Mouse (Mus musculus): ENCODE data around the gene Spa17.

Spa17 gene

DNA sequence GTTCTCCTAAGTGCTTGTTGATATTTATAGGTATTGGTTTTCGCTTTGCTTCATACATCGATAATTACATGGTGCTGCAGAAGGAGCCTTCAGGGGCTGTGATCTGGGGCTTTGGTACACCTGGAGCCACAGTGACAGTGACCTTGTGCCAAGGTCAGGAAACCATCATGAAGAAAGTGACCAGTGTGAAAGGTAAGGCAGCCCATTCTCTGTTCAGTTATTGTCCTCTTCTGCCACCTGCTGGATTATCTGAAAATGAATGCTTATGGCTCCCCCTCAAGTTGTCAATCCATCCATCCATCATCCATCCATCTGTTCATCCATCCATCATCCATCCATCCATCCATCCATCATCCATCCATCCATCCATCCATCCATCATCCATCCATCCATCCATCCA, 3.2 kb upstream of the Spa17 start:
- DNase-seq (ENCODE audit: low spot score), result no peak

DNA sequence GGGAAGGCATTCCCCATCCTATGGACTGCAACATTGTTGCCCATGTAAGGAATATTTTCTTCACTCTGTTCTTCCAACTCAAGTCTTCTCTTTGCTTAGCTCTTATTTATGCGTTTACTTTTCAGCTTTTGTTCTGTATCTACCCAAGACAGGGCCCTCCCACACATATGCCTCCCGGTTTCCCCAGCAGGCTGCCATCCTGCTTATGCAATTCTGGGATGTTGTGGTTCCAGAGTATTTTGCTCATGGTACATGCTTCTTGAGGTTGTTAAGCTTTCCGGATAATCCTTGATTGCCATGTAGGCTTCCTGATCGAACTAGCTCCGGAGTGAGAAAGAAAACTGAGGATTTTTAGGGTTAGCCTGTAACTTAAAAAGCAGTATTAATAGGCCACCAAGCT, 1.7 kb upstream of the Spa17 start:
- DNase-seq (ENCODE audit: low spot score), result peak; percentile 12

DNA sequence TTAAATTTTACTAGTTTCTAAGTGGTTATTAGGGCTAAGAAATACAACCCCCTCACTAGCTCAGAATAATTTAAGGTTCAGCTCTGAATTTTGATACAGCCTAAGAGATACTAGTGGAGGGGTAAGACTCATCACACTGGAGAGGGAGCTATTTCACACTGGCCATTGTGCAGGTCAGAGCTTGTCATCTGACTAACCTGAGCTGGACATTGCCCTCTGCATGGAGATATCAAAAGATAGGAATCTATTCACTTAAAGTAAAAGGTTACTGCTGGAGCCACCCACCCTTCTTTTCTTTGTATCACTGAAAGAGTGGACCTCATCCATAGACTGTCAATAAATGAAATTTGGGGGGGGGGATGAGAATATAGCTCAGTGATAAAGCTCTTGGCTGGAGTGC, 794 bp upstream of the Spa17 start:
- DNase-seq (ENCODE audit: low spot score), result no peak

DNA sequence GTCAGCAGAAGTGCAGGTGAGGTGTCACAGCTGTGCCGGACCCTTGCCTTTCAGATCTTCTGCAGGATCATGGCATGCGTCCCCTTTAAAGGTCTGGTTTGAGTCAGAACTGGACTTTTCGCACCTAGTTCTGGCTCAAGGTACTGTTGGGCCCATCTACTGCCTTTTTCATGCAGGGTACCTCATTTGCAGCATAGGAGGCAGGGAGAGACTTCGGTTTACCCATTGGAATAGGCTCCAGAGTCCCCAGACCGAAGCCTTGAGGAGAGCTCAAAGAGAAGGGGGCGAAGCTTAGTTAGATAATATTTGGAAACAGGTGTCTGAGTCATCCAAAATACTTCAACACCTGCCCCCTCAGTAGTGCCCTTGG, 374 bp upstream of the Spa17 start:
- no peak for DNase-seq (ENCODE audit: low spot score)

DNA sequence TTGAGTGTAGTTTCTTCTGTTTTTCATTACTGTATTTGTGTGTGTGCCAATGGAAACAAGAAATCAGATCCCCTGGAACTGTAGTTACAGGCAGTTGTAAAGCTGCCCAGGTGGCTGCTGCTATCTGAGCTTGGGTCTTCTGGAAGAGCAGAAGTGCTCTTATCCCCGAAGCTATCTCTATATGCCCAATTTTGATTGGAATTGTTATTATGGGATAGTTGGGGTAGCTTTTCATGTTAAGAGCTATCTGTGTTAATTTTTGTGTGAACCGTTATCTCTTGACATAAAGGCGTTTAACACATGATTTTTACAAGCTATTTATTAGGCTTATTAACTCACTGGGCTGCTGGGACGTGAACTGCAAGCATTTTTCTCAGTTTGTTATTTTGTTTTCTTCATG, 4.0 kb downstream of the Spa17 start:
- DNase-seq (ENCODE audit: low spot score), result no peak

DNA sequence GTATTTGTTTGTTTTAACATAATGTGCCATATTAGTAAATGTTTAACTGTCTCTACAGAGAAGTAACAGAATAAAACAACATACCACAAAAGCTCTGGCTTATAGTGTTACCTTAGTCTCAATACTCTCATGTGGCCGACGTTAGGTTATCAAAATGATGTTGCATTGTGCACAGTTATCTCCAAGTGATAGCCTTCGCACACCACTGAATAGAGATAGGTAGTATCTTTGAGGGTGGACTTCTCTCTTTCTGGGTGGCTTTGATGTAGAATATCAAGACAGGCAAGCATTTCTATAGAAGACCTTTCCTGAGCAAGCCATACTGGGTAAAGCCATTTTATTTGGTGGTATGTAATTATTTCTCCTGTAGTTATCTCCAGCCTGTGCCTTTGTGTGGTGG, 8.4 kb downstream of the Spa17 start:
- DNase-seq (ENCODE audit: low spot score), result no peak

DNA sequence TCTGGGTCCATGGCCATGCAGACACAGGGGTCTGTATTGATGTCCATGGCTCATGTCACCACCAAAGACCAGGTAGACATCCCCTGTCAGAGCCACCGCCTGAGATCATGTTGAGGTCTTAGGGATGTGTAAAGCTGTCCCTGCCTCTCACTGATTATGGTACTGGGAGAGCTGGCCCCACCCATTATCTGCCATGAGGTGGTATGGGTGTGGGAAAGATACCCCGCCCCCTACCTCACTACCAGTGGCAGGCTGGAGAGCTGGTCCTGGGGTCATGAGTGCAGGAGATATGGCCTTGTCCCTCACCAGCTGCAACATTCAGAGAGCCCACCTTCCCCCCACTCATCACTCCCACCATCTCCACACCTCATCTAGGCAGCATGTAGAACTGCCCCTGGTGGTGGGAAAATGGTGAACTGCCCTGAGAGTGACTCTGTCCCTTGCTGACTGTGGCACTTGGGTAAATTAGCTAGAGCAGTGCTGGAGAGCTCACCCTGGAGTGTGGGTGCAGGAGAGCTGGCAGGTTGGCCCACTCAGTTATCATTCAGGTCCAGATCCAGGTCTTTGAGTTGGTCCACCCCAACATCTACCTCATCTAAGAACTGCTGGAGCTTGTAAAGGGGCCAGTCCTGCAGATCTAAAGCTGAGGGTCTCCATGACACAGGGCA, 12.8 kb downstream of the Spa17 start:
- no peak for DNase-seq (ENCODE audit: low spot score)

DNA sequence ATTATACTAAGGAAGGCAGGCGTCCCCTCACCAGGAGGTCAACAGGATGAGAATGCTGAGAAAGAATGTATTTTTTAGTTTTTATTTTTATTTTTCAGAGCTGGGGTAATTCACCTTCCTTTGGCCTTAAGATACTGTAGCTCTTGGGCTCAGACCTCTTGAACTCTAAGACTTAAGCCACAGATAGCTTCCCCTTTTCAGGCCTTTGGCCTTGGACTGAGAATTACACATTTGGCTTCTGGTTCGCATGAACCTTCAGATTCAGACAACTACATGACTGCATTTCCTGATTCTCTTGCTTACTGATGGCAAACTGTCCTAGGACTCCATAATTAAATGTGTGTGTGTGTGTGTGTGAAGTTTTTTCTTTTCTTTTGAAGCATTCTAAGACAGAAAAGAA, 14.9 kb downstream of the Spa17 start:
- DNase-seq (ENCODE audit: low spot score), result no peak

DNA sequence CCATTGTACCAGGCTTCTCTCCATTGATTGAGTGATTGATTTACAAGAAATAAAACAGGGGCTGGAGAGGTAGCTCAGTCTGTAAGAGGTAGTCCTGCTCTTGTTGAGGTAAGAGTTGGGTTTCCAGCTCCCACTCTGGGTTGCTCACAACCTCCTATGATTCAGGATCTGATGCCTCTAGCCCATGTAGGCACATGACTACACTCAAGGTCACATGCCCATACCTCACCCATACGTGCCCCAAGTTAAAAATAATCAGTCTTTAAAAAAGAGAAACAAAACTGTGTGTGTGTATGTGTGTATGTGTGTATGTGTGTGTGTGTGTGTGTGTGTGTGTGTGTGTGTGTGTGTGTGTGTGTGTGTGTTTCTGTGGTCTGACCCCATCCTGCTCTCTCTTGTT, 18.0 kb downstream of the Spa17 start:
- DNase-seq (ENCODE audit: low spot score), result no peak

DNA sequence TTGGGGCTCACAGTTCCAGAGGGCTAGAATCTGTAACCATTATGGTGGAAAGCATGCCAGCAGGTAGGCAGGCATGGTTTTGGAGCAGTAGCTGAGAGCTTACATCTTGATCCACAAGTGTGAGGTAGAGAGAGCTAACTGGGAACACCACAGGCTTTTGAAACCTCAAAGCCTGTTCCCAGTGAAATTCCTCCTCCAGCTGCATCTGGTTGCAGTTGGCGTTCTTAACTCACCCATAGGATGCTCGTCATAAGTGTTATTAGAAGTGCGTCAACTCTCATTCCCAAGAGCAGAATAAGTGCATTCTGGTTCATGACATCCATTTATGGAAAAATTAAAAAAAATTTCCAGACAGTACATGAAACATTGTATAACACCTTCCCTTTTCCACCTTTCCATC, 19.8 kb downstream of the Spa17 start:
- no peak for DNase-seq (ENCODE audit: low spot score)

DNA sequence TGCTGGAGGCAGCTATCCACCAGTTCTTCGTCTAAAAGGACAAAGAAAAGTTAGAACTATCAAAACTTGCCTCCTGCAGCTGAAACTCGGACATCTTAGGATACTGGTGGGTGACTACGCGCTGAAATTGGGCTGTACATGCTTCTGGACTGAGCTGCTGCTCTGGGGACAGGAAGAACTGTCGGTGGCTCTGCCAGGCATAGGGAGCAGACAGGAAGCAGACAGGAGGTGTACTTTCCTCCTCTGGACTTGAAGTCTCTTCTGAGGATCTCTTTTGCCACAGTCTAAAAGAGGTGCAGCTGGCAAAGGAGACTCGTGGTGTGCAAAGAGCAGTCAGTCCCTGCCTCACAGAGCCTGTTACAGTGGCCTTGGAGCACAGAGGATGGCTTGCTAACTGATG, 20.9 kb downstream of the Spa17 start:
- DNase-seq (ENCODE audit: low spot score), result no peak

DNA sequence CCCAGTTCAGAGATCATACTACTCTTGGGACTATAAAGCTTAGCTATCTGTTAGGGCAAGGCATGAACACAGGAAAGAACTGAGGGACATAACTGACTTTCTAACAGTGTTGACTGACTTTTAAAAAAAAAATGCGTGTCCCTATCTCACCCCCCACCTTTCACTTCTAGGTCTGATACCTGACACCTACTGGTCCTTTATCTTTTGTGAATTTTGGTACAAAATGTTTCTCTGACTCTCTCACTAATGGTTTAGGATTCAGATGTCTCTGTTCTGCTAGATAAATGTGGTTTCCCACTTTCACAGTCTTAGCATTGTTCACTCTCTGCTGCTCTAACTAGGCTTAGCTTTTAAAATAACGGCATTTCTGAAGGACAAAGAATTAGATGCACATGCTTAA, 21.5 kb downstream of the Spa17 start:
- no peak for DNase-seq (ENCODE audit: low spot score)

DNA sequence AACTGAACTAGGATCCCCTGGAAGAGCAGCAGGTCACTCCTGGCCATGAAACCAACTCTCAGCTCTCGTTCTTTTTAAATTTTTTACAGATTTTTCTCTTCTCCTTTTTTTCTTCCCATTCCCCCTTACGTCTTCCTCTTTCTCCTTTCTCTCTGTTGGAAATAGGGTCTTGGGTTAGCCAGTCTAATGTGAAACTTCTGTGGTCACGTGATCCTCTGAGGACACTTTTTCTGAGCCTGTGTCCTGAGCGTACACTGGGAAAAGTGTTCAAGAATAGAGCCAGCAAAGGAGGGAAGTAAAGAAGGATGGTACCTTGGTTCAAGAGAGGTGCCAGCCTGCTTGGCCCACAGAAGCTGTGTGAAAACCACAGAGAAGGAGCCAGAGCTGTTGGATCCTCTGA, 23.1 kb downstream of the Spa17 start:
- no peak for DNase-seq (ENCODE audit: low spot score)

DNA sequence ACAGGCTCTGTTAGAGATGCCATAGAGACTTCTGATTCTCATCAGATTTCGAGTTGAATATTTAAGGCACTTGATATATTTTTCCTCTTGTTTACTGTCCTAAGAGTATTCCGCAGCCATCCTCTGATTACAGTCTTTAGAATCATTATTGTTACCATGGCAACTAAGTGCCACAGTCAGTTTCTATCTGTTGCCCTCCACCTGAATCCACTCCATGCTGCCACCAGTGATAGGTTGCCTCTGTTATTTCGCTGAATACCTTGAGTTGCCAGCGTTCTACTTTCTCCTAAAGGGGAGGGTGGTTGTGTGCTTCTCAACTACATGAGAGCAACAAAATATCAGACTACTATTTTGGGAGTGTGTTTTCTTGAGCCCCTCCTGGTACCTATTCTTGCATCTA, 26.8 kb downstream of the Spa17 start:
- no peak for DNase-seq (ENCODE audit: low spot score)

DNA sequence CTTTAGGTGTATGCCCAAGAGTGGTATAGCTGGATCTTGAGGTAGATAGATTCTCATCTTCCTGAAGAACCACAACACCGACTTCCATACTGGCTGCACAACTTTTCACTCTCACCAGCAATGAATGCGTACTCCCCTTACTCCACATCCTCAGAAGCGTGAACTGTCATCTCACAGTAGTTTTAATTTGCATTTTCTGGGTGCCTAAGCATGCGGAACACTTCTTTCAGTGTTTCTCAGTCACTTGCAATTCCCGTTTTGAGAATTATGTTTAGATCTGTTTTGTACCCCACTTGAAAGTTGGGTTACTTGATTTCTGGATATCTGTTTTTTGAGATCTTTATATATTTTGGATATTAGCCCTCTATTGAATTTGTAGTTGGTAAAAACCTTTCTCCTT, 29.9 kb downstream of the Spa17 start:
- no peak for DNase-seq (ENCODE audit: low spot score)

DNA sequence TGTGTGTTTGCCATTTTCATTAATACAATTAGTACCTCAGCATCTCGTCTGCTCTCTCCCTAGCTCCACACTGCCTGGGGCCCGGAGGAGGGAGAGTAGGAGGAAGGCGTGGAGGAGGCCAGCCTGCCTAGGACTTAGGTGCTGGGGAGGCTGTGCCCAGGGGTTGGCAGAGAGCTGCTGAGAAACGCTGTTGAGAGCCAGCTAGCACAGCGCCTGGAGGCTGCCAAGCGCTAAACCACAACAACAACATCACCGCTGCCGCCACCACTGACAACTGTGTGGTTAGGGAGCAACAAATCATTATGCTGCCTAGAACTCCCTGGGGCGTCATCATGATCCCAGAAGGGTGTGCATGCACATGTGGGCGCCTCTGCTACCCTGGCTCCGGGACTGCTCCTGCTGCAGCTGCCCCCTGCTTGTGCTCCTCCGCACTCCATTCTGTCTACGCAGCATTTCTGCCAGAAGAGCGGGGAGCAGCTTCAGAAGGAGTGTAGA, 37.0 kb downstream of the Spa17 start:
- DNase-seq (ENCODE audit: low spot score), result no peak

DNA sequence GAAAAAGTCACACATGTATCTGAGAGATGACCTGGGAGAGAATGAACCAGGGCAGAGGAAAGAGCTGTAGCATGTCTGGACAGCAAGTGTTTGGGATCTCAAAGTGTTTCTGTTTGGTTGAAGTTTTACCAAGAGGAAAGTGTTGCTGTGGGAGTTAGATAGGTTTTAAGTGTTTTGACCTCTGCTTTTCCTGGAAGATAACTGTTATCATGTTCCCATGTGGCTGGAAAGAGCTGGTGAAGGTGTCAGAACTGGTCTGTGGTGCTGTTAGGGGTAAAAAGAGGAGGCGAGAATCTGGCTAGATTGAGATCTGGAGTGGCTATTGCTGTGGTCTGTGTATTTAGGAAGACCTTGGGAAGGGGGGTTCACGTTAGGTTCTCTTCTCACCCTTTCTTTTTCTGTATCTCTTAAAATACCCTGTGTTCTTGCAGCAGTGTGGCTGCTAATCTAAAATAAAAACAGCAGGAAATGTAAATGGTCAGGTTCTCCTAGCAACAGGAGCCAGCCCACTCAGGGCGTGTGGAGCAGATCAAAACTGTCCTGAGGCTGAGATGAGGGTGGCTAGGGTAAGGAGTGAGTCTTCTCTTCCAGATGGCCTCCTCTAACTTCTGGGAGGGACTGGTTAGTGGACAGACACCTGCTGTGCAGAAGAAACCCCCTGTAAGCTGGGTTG, 41.2 kb downstream of the Spa17 start:
- DNase-seq (ENCODE audit: low spot score), result no peak

DNA sequence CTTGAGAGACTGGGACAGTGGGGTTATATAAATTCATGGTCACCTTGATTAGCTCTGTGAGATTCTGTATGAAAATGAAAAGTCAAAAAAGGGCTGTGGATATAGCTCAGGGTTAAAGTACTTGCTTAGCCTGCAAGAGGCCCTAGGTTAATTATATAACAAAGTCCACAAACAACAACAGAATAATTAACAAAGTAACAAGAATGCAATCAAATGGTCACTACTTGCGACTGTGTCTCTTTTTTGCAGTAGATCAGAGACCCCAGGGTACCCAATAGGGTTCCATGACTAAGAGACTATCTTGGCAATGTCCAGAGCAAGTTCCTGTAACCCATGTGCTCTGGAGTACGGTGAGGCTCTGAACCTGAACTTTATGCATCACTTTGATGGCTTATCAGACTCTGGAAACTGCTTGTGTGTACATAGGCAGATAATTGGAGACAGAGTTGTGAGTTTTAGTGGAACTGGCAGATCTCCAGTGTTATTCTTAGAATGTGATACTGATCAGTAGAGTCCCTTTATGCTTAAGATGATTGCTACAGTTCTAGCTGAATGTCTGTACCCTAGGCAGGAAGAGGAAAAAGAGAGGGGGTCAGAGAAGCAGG, 44.2 kb downstream of the Spa17 start:
- no peak for DNase-seq (ENCODE audit: low spot score)

DNA sequence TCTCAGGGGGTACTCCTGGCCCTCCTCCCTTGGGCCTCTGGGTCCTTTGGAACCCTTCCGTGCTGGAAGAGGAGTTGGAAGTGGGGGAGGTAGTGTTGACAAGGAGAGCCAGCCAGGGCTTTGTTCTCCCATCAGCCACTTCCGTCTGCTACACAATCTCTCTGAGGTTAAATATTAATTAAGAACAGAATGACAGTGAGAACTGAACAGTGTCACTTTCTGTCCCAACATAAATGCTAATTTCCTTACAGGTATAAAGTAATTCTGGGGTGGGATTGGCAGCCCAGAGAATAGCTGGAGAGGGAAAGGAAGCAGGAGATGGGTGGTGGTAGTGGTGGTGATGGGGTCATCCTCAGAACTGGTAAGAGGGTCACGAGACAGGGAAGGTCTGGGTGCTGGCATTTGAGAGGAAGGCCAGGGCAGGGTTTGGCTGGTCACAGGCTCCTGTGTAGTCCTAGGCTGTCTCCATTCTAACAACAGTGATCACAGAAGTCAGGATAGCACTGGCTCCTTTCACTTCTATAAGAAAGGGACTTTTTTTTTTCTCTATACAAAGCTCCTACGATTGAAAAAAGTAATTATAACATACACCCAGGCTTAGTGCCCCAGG, 44.8 kb downstream of the Spa17 start:
- no peak for DNase-seq (ENCODE audit: low spot score)

DNA sequence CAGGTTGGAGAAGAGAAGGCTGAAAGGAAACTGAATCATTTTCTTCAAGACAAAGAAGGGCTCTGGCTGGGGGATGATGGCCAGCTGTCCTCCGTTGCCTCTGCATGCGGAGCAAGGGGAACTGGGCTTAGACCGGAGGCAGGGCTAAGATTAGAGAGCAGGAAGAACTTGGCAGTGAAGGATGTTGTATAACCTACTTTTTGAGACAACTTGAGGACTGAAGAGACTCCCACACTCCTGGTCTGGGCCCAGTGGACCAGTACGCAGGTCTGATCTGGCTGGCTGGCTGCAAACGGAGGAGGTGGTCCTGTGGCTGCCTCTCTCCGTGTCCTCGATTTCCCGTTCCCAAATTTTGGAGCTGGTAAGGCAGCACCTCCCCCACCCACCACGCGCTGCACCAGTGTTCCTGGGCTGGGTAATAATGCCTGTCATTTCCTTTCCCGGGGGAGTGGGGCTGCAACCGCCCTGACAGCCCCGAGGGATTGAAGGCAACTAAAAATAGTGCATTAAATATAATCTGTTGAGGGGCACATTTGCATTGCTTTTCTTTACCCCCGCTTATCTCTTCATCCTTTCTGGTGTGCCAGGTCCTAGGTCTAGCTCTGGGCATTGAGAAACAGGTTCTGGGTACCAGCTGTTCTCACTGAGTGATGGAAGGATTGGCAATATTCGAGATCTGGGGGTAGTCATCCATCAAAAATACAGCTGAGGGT, 45.5 kb downstream of the Spa17 start:
- no peak for DNase-seq (ENCODE audit: low spot score)

DNA sequence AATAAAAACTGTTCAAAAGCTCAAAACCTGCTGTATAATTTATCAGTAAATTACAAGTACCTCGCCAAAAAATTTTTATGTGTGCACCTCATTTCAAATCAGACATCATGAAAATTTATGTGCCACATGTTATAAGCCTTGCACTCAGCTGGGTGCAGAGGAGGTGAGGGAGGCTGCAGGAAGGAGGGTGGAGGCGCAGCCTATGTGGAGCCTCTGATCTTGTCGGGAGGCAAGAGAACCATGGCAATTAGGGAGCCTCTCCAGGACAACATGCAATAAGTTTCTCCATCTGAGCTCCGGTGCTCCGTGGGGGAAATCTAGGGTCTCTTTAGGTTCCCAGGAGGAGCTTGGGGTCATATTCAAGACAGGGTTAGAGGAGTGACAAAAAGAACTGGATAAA, 46.1 kb downstream of the Spa17 start:
- no peak for DNase-seq (ENCODE audit: low spot score)

DNA sequence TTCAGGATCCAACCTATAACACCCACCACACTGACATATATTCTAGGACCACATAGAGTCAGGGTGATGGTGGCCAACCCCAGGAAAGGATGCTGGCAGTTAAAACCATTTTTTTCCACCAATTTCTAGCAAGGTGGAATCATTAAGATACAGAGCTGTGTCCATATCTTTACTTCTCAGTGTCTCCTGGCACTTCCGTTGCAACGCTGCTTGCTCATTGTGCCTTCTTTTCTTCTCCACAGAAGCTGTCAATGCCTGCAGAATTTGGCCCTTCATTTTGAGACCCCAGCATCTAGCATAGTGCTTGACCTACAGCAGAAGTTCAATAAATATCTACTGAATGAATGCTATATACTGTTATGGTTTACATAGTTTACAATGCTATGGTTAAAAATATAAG, 46.5 kb downstream of the Spa17 start:
- no peak for DNase-seq (ENCODE audit: low spot score)

DNA sequence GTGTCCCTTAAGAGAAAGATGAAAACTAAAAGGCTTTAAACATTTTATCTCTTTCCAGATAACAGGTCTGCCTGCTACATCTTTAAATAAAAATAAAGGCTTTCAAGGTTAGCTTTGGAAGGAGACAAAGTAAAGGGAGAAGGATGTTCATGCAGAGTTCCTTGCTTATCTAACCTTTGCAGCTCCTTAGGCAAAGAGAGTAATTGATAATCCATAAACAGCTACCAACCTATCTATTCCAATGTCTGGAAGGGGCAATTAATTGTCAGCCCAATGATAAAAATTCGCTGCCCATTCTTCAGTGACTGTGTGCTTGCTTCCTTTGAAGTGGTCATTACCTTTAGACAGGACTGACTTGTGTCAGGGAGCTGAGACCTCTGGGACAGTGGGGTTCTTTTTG, 49.7 kb downstream of the Spa17 start:
- DNase-seq (ENCODE audit: low spot score), result no peak

Data from testis, postnatal 14 days (tissue).